Mouse (Mus musculus) embryo, embryonic 9.5 days (tissue): ENCODE results near the gene Spata17.

Experiments used
- DNase-seq: peaks from one replicate; pipeline ENCODE4 v3.0.0-alpha.2; 2017; ENCODE audit errors: extremely low spot score

Spata17 gene

GRCm38 (mm10) chr1:187215181-187216116 is at the start of gene Spata17, which contains the start of gene Gpatch2:
TSS of gene Spata17 (minus strand) at chr1:187215465.
TSS of gene Gpatch2 (plus strand) at chr1:187215508.
- DNase-seq: peak; percentile 88

GRCm38 (mm10) chr1:187258756-187259155 is 43.5 kb upstream of the Spata17 start:
- DNase-seq: no peak

GRCm38 (mm10) chr1:187250741-187251262 is 35.5 kb upstream of the Spata17 start:
- DNase-seq: no peak

GRCm38 (mm10) chr1:187244734-187245133 is 29.5 kb upstream of the Spata17 start:
- no peak for DNase-seq

- DNase-seq: no peak
These were observed 26.1 kb upstream of the Spata17 start for GRCm38 (mm10) chr1:187241329-187241728.

GRCm38 (mm10) chr1:187240304-187240703 is 25.0 kb upstream of the Spata17 start:
- no peak for DNase-seq

- DNase-seq: no peak
These were observed 22.8 kb upstream of the Spata17 start for GRCm38 (mm10) chr1:187238061-187238460.

- DNase-seq: no peak
These were observed 21.0 kb upstream of the Spata17 start for GRCm38 (mm10) chr1:187236296-187236695.

GRCm38 (mm10) chr1:187235161-187235560 is 19.9 kb upstream of the Spata17 start:
- DNase-seq: no peak

GRCm38 (mm10) chr1:187232996-187233615 is 17.8 kb upstream of the Spata17 start:
- peak; percentile 18 for DNase-seq

GRCm38 (mm10) chr1:187232196-187232955 is 17.1 kb upstream of the Spata17 start:
- DNase-seq: no peak

- no peak for DNase-seq
These were observed 15.0 kb upstream of the Spata17 start for GRCm38 (mm10) chr1:187230255-187230654.

- DNase-seq: no peak
These were observed 13.3 kb upstream of the Spata17 start for GRCm38 (mm10) chr1:187228414-187229146.

- DNase-seq: no peak
These were observed 11.2 kb upstream of the Spata17 start for GRCm38 (mm10) chr1:187226328-187227025.

GRCm38 (mm10) chr1:187220756-187221155 is 5.5 kb upstream of the Spata17 start:
- DNase-seq: no peak

- no peak for DNase-seq
These were observed 1.6 kb upstream of the Spata17 start for GRCm38 (mm10) chr1:187216620-187217410.

GRCm38 (mm10) chr1:187210736-187211135 is 4.5 kb downstream of the Spata17 start:
- DNase-seq: no peak

GRCm38 (mm10) chr1:187209496-187209895 is 5.8 kb downstream of the Spata17 start:
- DNase-seq: no peak

GRCm38 (mm10) chr1:187205506-187205905 is 9.8 kb downstream of the Spata17 start:
- DNase-seq: no peak

- DNase-seq: no peak
These were observed 36.7 kb downstream of the Spata17 start for GRCm38 (mm10) chr1:187178546-187178945.
